In the genomic region with DNA sequence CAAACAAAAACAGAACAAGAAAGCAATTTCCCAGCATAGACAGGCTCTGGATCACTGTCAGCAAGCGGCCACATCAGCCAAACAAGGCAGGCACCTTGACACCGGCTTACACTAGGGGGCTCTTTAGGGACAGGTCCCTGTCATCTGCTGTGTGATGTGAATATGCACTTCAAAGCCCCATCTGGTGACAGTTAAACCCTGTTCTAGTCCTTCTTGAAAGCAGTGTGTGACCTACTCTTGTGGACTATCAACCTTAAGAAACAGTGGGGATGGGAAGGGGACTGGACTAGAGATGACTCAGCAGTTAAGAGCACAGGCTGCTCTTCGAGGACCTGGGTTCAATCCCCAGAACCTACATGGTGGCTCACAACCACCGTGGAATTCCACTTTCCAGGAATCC, we compare ENCODE assay signal across 23 mouse cellular contexts. TPM values are rescaled to one million over a fixed set of nuclear protein-coding genes. Genes with fewer than 3 reads are reported as not detected.
DNase-seq lines count a peak whose midpoint lies in the region; ATAC-seq and TF ChIP-seq lines count a peak whose summit lies in the region.
"Had no signal": no experiment of that assay in that cellular context is flagged by ENCODE, and none has a peak within 500 bp of the region (broad histone marks: within the 10 kb centered on the region; RNA-seq: fewer than 3 reads in every experiment).

No protein-coding gene starts in this region.

- peaks cover 25% of the 10 kb centered on the region for H3K36me3 ChIP-seq in hindbrain, postnatal 0 days (ENCODE audit: insufficient read depth, low read length)
- peaks cover 60% of the 10 kb centered on the region for H3K36me3 ChIP-seq in hindbrain, embryonic 12.5 days
- H3K36me3 ChIP-seq in midbrain, embryonic 11.5 days (ENCODE audit: control insufficient read depth, insufficient read depth, low read length): peaks cover 17% of the 10 kb centered on the region
- peaks cover 16% of the 10 kb centered on the region for H3K36me3 ChIP-seq in midbrain, embryonic 16.5 days (ENCODE audit: control insufficient read depth, insufficient read depth, low read length)
- H3K36me3 ChIP-seq in CH12.LX (replicated peaks in 1 of 2; ENCODE audit: control insufficient read depth in 1 of 2, insufficient read depth in 1 of 2, low read length in 1 of 2): peaks cover 54 to 78% of the 10 kb centered on the region in 2 experiments
- H3K36me3 ChIP-seq in forebrain, embryonic 15.5 days: peaks cover 52% of the 10 kb centered on the region

- no peak overlapping the region for H3K9ac ChIP-seq in hindbrain, postnatal 0 days (replicated peaks; ENCODE audit: low read length)
- H3K9ac ChIP-seq in hindbrain, embryonic 12.5 days: no peak overlapping the region
- H3K9ac ChIP-seq in midbrain, embryonic 11.5 days (ENCODE audit: low read length): no peak overlapping the region
- no peak overlapping the region for H3K9ac ChIP-seq in midbrain, embryonic 16.5 days (ENCODE audit: low read depth, low read length)
- H3K9ac ChIP-seq in CH12.LX (ENCODE audit: insufficient read depth, low read depth): no peak overlapping the region
- no peak overlapping the region for H3K9ac ChIP-seq in forebrain, embryonic 15.5 days (replicated peaks)
- H3K9ac ChIP-seq: heart, embryonic 12.5 days; hindbrain, embryonic 15.5 days; lung, embryonic 14.5 days; midbrain, embryonic 12.5 days; neural tube, embryonic 15.5 days had no signal

- H3K27ac ChIP-seq in hindbrain, postnatal 0 days: no peak overlapping the region
- no peak overlapping the region for H3K27ac ChIP-seq in hindbrain, embryonic 12.5 days
- no peak overlapping the region for H3K27ac ChIP-seq in midbrain, embryonic 11.5 days (ENCODE audit: low read depth, low read length)
- no peak overlapping the region for H3K27ac ChIP-seq in midbrain, embryonic 16.5 days (ENCODE audit: low read length)
- no peak overlapping the region for H3K27ac ChIP-seq in CH12.LX (ENCODE audit: insufficient read depth, low read depth)
- no peak overlapping the region for H3K27ac ChIP-seq in forebrain, embryonic 15.5 days (replicated peaks)
- H3K27ac ChIP-seq: heart, adult 2 months; hindbrain, embryonic 15.5 days; kidney, postnatal 0 days; midbrain, embryonic 12.5 days; neural tube, embryonic 15.5 days had no signal

- WGBS in hindbrain, postnatal 0 days: 75% methylated on average over 4 of the region's 4 CpGs
- WGBS in hindbrain, embryonic 12.5 days: 85% methylated on average over 4 of the region's 4 CpGs
- 89% methylated on average over 4 of the region's 4 CpGs for WGBS in midbrain, embryonic 11.5 days
- whole genome bisulfite sequencing in midbrain, embryonic 16.5 days: 80% methylated on average over 4 of the region's 4 CpGs
- 84% methylated on average over 4 of the region's 4 CpGs for WGBS in forebrain, embryonic 15.5 days

- H3K4me3 ChIP-seq in hindbrain, postnatal 0 days (ENCODE audit: low read length): no peak overlapping the region
- H3K4me3 ChIP-seq in hindbrain, embryonic 12.5 days: no peak overlapping the region
- no peak overlapping the region for H3K4me3 ChIP-seq in midbrain, embryonic 11.5 days (ENCODE audit: low read depth, low read length)
- H3K4me3 ChIP-seq in midbrain, embryonic 16.5 days (ENCODE audit: low read depth, low read length): no peak overlapping the region
- H3K4me3 ChIP-seq in CH12.LX (replicated peaks in 1 of 3; ENCODE audit: low read depth in 2 of 3, low read length in 2 of 3, poor library complexity in 1 of 3): no peak overlapping the region
- no peak overlapping the region for H3K4me3 ChIP-seq in forebrain, embryonic 15.5 days
- H3K4me3 ChIP-seq: heart, adult 2 months; heart, embryonic 12.5 days; hindbrain, embryonic 15.5 days; midbrain, embryonic 12.5 days; neural tube, embryonic 15.5 days had no signal

- H3K9me3 ChIP-seq in hindbrain, postnatal 0 days (ENCODE audit: low read length): no peaks in the 10 kb centered on the region
- H3K9me3 ChIP-seq in hindbrain, embryonic 12.5 days (replicated peaks): no peaks in the 10 kb centered on the region
- no peaks in the 10 kb centered on the region for H3K9me3 ChIP-seq in midbrain, embryonic 11.5 days (ENCODE audit: control insufficient read depth, low read length)
- no peaks in the 10 kb centered on the region for H3K9me3 ChIP-seq in midbrain, embryonic 16.5 days (replicated peaks; ENCODE audit: control insufficient read depth, low read length, poor library complexity, severe bottlenecking)
- peaks cover 2% of the 10 kb centered on the region for H3K9me3 ChIP-seq in CH12.LX (replicated peaks; ENCODE audit: low read length)
- H3K9me3 ChIP-seq in forebrain, embryonic 15.5 days: no peaks in the 10 kb centered on the region
- H3K9me3 ChIP-seq: heart, embryonic 12.5 days; hindbrain, embryonic 15.5 days; midbrain, embryonic 12.5 days; neural tube, embryonic 15.5 days had no signal

- no peak overlapping the region for H3K4me2 ChIP-seq in hindbrain, postnatal 0 days (ENCODE audit: low read depth, low read length)
- H3K4me2 ChIP-seq in hindbrain, embryonic 12.5 days (replicated peaks): no peak overlapping the region
- H3K4me2 ChIP-seq in midbrain, embryonic 11.5 days: no peak overlapping the region
- H3K4me2 ChIP-seq in midbrain, embryonic 16.5 days (ENCODE audit: low read length): no peak overlapping the region
- H3K4me2 ChIP-seq in CH12.LX (ENCODE audit: insufficient read depth, low read depth, poor library complexity, severe bottlenecking): no peak overlapping the region
- no peak overlapping the region for H3K4me2 ChIP-seq in forebrain, embryonic 15.5 days (replicated peaks)
- H3K4me2 ChIP-seq: heart, embryonic 12.5 days; hindbrain, embryonic 15.5 days; lung, embryonic 14.5 days; midbrain, embryonic 12.5 days; neural tube, embryonic 15.5 days had no signal

- TF ChIP-seq RAD21 in CH12.LX (IDR thresholded peaks at IDR 0.05; ENCODE audit: low read depth, low read length): no peak

- no peak for TF ChIP-seq EP300 in CH12.LX (IDR thresholded peaks at IDR 0.05; ENCODE audit: low read length)

- TF ChIP-seq CTCF in hindbrain, postnatal 0 days (IDR thresholded peaks at IDR 0.05; ENCODE audit: low read depth): peak; percentile 10; the same call in 1 of the 2 replicates
- no peak for TF ChIP-seq CTCF in CH12.LX (conservative IDR thresholded peaks at IDR 0.05 in 1 of 2, IDR thresholded peaks at IDR 0.05 in 1 of 2; ENCODE audit: low read depth in 2 of 2, low read length in 2 of 2)

- no peaks in the 10 kb centered on the region for H3K27me3 ChIP-seq in hindbrain, postnatal 0 days (ENCODE audit: insufficient read depth, low read length)
- no peaks in the 10 kb centered on the region for H3K27me3 ChIP-seq in hindbrain, embryonic 12.5 days
- no peaks in the 10 kb centered on the region for H3K27me3 ChIP-seq in midbrain, embryonic 11.5 days (ENCODE audit: control insufficient read depth, insufficient read depth, low read length)
- H3K27me3 ChIP-seq in midbrain, embryonic 16.5 days (ENCODE audit: control insufficient read depth, insufficient read depth, low read depth, low read length): no peaks in the 10 kb centered on the region
- no peaks in the 10 kb centered on the region for H3K27me3 ChIP-seq in CH12.LX (replicated peaks)
- no peaks in the 10 kb centered on the region for H3K27me3 ChIP-seq in forebrain, embryonic 15.5 days
- H3K27me3 ChIP-seq: heart, embryonic 12.5 days; hindbrain, embryonic 15.5 days; midbrain, embryonic 12.5 days; neural tube, embryonic 15.5 days had no signal

- TF ChIP-seq POLR2A in CH12.LX (IDR thresholded peaks at IDR 0.05; ENCODE audit: low read depth, low read length): no peak

- no peak for DNase-seq in hindbrain, postnatal 0 days (ENCODE audit: low spot score)
- DNase-seq in midbrain, embryonic 11.5 days (ENCODE audit: low spot score, missing footprints): peak; percentile 64
- DNase-seq in CH12.LX (ENCODE audit: extremely low read depth) (no peak), R1 (ENCODE audit: low read depth, low spot score) (peak; percentile 35)
- no peak for DNase-seq in kidney, postnatal 14 days
- DNase-seq: adrenal gland, postnatal 10 days; cerebellum, adult 9-10 months; cerebellum, postnatal 36 days; heart, adult 2 months; kidney, adult 8-10 months; lung, embryonic 14.5 days; lung, postnatal 14 days; retina, postnatal 1 day; right cerebral cortex, postnatal 25 days had no signal

- dilution Hi-C loops in CH12.LX (cut with MboI; ENCODE audit: extremely low pct_ligation_motif_present, extremely low pct_unique_long_range_greater_than_20kb, low sequenced_read_pairs): no loop called here

- ATAC-seq in hindbrain, postnatal 0 days: no peak
- ATAC-seq in hindbrain, embryonic 12.5 days (ENCODE audit: low FRiP score): no peak
- ATAC-seq in midbrain, embryonic 11.5 days (ENCODE audit: low FRiP score): no peak
- no peak for ATAC-seq in midbrain, embryonic 16.5 days
- ATAC-seq in forebrain, embryonic 15.5 days (replicated peaks): no peak
- ATAC-seq: forebrain, embryonic 14.5 days had no signal

- peaks cover 3% of the 10 kb centered on the region; the same call in 1 of the 2 replicates for H3K79me2 ChIP-seq in CH12.LX (replicated peaks; ENCODE audit: control insufficient read depth, extremely low read depth, insufficient read depth, poor library complexity, severe bottlenecking)

- H3K4me1 ChIP-seq in hindbrain, postnatal 0 days (ENCODE audit: insufficient read depth, low read length): no peaks in the 10 kb centered on the region
- H3K4me1 ChIP-seq in hindbrain, embryonic 12.5 days: no peaks in the 10 kb centered on the region
- no peaks in the 10 kb centered on the region for H3K4me1 ChIP-seq in midbrain, embryonic 11.5 days (ENCODE audit: control insufficient read depth, insufficient read depth, low read length)
- no peaks in the 10 kb centered on the region for H3K4me1 ChIP-seq in midbrain, embryonic 16.5 days (ENCODE audit: control insufficient read depth, insufficient read depth, low read length)
- H3K4me1 ChIP-seq in CH12.LX (ENCODE audit: control insufficient read depth in 1 of 2, insufficient read depth in 2 of 2): peaks cover 0 to 24% of the 10 kb centered on the region in 2 experiments; a peak in 2 of 4 replicates
- H3K4me1 ChIP-seq in forebrain, embryonic 15.5 days: no peaks in the 10 kb centered on the region
- H3K4me1 ChIP-seq: hindbrain, embryonic 15.5 days; midbrain, embryonic 12.5 days; neural tube, embryonic 15.5 days had no signal

- in situ Hi-C loops in CH12.LX (cut with MboI; ENCODE audit: low pct_ligation_motif_present, low pct_unique_long_range_greater_than_20kb, low sequenced_read_pairs): loop anchor here (10.0 to 25.0 kb wide), 2 partner anchors 593 to 785 kb away; a partner anchor contains a TSS

RNA-seq across cellular contexts. Expression of a gene that starts 11.6 kb away (rescaled TPM):
- total RNA-seq in hindbrain, postnatal 0 days (2014; rRNA removed): 96.4 and 102 TPM in 2 replicates
- 182 and 185 TPM in 2 replicates for polyA plus RNA-seq in hindbrain, postnatal 0 days (2015; fragmentation: Nextera tagmentation; extraction: Ambion mirVana)
- polyA plus RNA-seq in hindbrain, embryonic 12.5 days (2016; fragmentation: Nextera tagmentation; extraction: Ambion mirVana): 271 and 273 TPM in 2 replicates
- polyA plus RNA-seq in midbrain, embryonic 11.5 days (2014; fragmentation: Nextera tagmentation; extraction: Ambion mirVana): 323 and 331 TPM in 2 replicates
- polyA plus RNA-seq in midbrain, embryonic 16.5 days (2015; fragmentation: Nextera tagmentation; extraction: Ambion mirVana): 192 and 200 TPM in 2 replicates
- total RNA-seq in CH12.LX (2012; rRNA removed): 214 and 239 TPM in 2 replicates
- total RNA-seq in CH12.LX (2014; rRNA removed): 551 and 565 TPM in 2 replicates
- polyA plus RNA-seq in CH12.LX (2012; ENCODE audit: insufficient read length, low read depth): 237 and 247 TPM in 2 replicates
- polyA plus RNA-seq in forebrain, embryonic 15.5 days (2015; fragmentation: Nextera tagmentation; extraction: Ambion mirVana): 237 and 246 TPM in 2 replicates

RNA-seq across cellular contexts. Expression of a gene that starts 32.6 kb away (rescaled TPM):
- total RNA-seq in hindbrain, postnatal 0 days (2014; rRNA removed): 572 and 622 TPM in 2 replicates
- 543 and 545 TPM in 2 replicates for polyA plus RNA-seq in hindbrain, postnatal 0 days (2015; fragmentation: Nextera tagmentation; extraction: Ambion mirVana)
- polyA plus RNA-seq in hindbrain, embryonic 12.5 days (2016; fragmentation: Nextera tagmentation; extraction: Ambion mirVana): 479 and 601 TPM in 2 replicates
- 646 and 740 TPM in 2 replicates for polyA plus RNA-seq in midbrain, embryonic 11.5 days (2014; fragmentation: Nextera tagmentation; extraction: Ambion mirVana)
- 459 and 464 TPM in 2 replicates for polyA plus RNA-seq in midbrain, embryonic 16.5 days (2015; fragmentation: Nextera tagmentation; extraction: Ambion mirVana)
- total RNA-seq in CH12.LX (2012; rRNA removed) (2,604 and 2,660 TPM in 2 replicates), CH12.LX (2014; rRNA removed) (3,001 and 3,052 TPM in 2 replicates)
- 1,701 and 1,728 TPM in 2 replicates for polyA plus RNA-seq in CH12.LX (2012; ENCODE audit: insufficient read length, low read depth)
- 594 and 667 TPM in 2 replicates for polyA plus RNA-seq in forebrain, embryonic 15.5 days (2015; fragmentation: Nextera tagmentation; extraction: Ambion mirVana)

Comparison
In these comparisons a context has a peak if more than half of its experiments do, and no peak if none do; other contexts are left out.
1. DNase-seq: peak in midbrain, embryonic 11.5 days (single experiment) and R1 (single experiment); none in hindbrain, postnatal 0 days (single experiment), CH12.LX (single experiment) and kidney, postnatal 14 days (single experiment).